Mouse (Mus musculus): Measurements from ENCODE around the gene Spock1.
A peak's percentile ranks its signal among the peaks of the same experiment; 100 is the strongest.

Gene Spock1

DNA sequence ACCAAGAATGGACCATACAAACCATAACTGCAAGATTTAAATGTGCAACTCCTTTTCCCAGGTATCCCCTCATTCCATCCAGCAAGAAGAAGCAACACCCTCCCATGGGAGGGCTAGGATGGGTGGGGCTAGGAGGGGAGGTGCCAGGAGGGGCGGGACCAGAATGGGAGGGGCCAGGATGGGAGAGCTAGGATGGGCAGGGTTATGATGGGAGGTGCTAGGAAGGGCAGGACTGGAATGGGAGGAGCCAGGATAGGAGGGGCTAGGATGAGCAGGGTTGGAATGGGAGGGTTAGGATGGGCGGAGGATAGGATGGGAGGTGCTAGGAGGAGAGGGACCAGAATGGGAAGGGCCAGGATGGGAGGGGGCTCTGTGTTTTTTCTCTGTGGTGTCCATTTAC lies 175.9 kb downstream of the Spock1 start:
- DNase-seq (ENCODE audit: low read depth, low spot score) = peak; percentile 86

DNA sequence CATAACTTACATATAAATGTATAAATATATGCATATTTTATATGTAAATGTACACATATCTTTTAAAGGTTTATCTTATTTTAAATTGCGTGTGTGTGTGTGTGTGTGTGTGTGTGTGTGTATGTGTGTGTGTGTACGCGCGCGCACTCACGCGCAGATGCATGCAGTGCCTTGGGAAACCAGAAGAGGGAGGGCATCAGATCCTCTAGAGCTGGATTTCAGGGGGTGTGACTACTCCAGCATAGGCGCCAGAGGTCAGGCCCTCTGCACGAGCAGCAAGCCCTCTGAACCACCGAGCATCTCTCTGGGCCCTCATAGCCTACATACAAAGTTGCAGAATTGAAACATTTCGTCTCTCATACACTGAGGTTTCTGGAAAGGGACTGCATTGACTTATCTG lies 180.4 kb downstream of the Spock1 start:
- peak; percentile 68 for DNase-seq (ENCODE audit: low read depth, low spot score)

DNA sequence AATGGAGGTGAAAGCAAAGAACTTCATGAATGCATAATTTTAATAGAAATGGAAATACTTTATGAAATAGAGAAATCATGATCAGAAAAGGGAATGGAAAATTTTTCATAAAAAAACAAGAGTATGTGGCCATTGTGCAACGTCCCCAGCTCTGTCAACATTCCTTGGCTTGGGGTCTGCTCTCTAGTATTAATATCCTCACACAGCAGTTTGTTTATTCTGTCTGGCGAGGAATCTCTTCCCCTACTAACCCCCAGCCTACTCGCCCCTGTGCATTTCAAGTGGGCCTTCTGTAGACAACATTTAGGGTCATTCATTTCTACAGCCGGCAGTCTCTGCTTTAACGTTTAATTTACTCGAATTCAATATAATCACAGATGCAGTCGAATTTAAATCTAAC lies 181.5 kb downstream of the Spock1 start:
- DNase-seq (ENCODE audit: low read depth, low spot score) = no peak

DNA sequence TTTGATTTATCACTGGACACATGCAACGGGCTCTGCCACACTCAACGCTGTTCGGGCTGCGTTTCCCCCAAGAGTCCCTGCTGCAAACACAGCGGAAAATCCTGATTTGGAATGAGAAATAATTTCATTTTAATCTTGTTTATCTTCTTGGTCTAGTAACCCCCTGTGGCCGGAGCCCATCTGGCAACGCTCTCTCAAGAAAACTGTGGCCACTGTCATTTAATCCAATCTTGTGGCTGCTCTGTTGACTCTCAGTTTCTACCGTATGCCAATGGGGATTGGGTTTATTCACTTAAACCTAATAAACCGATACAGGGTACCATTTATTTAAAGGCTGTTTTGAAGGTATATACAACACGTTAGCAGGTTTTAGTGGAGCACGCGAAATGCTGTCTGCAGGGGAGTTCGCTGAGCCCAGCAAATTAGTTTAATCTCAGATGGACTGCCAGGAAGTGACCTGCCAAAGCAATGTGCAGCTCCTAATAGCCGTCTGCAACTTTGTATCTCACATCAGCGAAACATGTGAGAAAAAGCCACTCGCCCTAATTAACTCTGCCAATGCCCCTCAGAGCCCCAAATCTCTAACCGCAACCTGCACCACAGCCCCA lies 185.7 kb downstream of the Spock1 start:
- DNase-seq (ENCODE audit: low read depth, low spot score) = no peak

DNA sequence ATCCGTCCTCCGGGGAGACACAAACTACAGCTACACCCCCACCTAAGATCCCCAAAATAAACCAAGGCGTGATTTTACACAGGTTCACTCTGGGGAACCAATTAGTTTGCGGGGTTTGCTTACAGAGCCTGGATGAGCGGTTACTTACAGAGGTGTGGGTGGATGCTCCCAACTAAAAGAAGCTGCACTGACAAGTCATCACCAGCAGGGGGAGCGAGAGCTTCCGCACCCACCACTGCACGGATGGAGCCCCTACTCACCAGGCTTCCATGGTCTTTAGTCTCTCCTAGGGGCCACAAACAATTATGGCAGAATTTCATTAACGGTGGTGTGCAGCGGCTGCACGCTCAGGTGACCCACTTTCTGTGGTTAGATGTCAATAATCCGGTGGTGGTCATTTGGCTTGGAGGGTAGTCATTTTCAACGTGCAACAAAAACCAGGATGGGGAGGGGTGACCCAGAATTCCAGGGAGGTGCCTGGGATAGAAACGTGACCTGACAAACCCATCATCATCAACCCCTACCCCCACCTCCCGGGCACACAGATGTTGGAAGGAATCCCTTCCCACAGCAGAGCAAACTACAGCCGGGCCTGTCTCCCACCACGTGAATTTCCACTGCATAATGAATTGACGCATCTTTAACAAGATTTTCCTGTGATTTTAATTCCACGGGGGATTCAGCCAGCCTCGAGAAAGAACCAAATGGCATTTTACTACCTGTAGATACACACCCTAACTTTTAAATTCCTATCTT lies 186.4 kb downstream of the Spock1 start:
- peak; percentile 72 for DNase-seq (ENCODE audit: low read depth, low spot score)

DNA sequence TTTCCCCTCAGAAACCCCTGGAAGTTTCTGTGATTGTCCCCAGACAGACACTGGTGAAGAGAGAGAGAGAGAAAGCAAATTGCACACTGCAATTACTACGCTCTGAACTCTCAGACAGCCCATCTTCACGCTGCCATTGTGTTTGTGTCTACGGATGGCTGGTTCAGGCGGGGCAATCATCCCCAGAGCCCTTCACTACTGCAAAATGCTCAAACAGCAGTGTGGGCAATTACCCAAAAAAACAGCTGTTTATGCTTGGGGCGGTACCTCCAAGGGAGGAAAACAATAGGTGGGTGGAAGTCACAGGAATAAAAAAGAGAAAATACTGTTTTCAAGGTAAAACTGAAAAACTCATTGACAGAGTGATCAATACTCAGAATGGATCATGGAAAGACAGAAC lies 190.0 kb downstream of the Spock1 start:
- DNase-seq (ENCODE audit: low read depth, low spot score) = no peak

DNA sequence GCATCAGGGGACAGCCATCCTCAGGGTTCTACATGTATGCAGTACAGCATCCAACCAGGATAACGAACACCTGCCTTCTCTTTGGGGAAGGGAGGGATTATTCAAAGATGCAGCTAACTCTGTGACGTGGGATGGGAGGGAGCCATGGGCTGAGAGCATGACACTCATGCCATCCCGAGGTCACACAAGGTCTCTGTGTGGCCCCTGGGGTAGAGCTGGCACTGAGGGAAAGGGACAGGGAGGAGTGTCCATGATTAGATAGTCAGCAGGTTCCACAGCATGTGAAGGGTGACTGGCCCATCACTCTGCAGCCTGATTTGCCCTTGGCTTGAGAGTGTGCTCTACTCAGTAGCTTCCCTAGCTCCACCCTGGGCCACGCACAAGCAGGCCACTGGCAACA lies 195.2 kb downstream of the Spock1 start:
- no peak for DNase-seq (ENCODE audit: low read depth, low spot score)

DNA sequence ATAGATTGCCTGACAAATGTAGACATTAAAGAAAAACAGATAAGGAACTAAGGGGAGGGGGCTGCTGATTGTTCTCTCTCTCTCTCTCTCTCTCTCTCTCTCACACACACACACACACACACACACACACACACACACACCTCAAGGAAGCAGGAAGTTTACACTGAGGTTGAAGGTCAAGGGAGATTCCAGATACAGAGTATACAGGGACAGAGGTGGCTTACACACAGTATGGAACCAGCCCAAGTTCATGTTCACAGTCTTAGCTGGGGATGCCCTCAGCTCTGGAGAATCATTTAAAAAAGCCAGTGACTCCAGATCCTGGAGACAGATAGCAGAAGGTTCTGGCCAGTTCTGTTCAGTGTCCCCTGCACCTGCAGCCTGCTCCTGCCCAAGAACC lies 199.7 kb downstream of the Spock1 start:
- DNase-seq (ENCODE audit: low read depth, low spot score) = no peak

DNA sequence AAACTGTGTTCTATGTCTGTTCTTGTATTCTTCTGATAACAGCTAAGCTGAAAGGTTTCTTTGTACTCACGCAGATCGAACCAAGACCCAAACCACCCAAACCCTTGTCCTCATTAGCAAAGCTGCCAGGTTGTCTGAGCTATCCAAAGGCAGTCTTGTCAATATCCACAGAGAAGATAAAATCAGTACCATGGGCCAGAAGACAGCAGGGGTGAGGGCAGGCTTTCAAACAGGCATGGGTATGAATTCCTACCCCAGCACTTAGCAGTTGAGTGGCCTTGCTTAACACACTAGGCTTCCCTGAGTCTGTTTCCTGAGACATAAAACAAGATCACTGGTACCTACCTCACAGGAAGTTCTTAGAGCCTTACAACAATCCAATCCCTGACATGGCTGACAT lies 205.2 kb downstream of the Spock1 start:
- no peak for DNase-seq (ENCODE audit: low read depth, low spot score)

DNA sequence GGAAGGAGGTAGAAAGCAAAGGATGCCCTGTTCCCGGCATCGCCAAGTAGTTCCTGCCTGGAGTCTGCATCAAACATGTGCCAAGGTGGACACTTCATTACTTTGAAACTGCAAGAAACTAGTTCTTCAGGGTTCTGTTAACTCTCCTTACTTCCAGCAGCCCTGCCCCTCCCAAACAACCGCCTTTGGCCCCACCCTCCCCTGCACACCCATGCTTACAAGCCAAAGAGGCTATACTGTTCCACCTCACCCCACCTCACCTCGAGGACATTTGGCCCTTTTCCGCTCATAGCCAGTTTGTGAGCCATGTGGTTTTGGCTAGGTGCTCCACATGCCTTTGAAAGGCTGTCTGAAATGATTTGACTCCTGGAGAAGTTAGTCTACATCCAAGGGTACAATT lies 211.4 kb downstream of the Spock1 start:
- DNase-seq (ENCODE audit: low read depth, low spot score) = no peak

DNA sequence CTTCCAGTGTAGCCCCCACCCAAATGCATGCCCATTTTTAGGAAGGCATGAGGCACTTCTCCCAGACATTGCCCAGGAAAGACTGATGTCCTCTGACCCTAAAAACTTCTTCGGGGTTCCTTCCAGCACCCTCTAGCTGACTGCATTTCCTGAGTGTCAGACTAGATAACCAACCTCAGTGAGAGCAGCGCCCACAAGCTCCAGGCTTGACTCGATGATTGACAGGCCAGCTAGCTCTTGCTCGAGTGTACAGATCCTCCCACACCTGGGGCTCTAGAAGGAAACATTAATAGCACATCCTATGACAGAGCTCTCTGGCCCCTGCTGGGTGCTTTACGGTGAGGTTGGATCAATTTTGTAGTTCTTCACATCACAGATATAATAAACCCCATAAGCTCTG lies 219.2 kb downstream of the Spock1 start:
- DNase-seq (ENCODE audit: low read depth, low spot score) = no peak

DNA sequence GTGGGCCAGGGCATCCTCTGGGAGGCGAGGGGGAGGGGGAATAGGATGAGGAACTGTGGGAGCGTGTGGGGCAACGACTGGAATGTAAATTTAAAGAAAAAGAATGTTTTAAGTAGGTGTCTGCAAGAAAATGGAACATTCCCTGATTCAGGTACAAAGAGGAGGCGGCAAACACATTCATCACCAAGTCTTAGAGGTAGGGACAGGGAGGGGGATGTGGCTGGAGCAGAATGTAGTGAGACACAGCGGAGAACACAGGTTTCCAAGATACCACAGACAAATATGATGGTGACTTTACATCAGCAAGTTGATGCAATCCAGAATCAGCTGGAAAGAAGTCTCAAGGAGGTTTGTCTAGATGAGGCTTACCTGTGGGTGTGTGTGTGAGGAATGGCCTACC lies 221.7 kb downstream of the Spock1 start:
- DNase-seq (ENCODE audit: low read depth, low spot score) = no peak

DNA sequence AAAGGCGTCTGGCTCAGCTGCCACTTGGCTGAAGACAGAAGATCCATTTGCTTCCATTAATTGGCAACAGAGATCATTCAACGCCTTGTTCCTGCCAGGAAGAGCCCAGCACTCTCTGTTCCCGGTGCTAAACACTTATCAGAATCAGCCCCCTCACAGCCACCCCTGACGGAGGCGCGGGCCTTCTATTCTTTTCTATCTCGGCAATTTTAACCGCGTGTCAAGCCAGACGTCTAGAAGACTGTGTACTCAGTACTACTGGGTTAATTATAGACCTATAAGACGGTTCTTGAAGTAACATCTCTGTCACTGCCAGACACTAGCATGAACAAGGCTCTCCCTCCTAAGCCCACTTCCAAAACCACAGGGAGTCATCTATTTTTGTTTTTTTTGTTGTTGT lies 222.9 kb downstream of the Spock1 start:
- DNase-seq (ENCODE audit: low read depth, low spot score) = no peak

DNA sequence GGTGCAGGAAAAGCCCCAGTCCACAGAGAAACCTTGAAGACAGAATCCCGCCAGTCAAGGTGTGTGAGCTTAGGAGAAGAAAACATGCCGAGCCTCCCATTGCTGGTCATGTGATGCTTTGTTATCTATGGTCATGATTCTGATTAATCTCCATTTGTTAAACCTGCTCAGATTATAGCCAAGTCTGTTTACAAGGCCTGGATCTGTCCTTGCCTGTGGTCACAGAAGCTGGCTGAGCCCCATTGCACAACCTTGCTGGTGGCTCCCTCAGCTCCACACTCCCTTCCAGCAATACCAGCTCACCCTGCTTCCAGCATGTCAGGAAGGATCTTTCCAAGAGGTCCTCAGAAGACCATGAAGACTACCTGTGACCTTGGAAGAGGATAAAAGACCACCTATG lies 228.5 kb downstream of the Spock1 start:
- DNase-seq (ENCODE audit: low read depth, low spot score) = no peak

DNA sequence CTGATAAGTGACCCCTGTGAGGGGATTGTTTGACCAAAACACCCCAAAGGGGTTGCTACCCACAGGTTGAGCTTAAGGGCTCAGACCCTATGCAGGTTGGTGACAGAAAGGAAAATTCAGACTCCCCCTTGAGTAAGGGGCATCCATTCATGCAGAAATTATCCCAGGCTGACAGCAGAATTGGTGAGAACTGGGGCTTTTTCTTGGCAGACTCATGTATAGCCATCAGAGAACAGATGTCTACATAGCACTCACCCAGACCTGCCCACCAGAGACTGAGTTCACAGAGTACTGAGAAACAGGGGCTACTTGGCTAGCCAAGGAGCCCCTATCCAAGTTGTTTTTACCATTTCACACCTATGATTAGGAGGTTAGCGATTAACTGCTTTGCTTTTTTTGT lies 231.3 kb downstream of the Spock1 start:
- no peak for DNase-seq (ENCODE audit: low read depth, low spot score)

DNA sequence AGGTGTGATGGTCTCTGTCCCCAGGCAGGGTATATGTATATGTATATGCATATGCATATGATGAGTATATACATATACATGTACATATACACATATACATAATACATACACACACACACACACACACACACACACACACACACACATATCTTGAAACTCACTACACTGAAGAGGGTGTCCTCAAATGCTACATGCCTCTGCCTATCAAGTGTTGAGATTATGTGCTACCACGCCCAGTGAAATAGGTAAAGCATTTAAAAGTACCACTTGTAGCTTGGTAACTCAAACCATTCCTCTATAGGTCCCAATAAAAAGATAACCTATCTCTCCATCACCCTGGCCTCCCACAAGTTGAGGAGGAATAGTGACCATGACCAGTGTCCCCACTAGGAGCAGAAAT lies 234.7 kb downstream of the Spock1 start:
- DNase-seq (ENCODE audit: low read depth, low spot score) = no peak

DNA sequence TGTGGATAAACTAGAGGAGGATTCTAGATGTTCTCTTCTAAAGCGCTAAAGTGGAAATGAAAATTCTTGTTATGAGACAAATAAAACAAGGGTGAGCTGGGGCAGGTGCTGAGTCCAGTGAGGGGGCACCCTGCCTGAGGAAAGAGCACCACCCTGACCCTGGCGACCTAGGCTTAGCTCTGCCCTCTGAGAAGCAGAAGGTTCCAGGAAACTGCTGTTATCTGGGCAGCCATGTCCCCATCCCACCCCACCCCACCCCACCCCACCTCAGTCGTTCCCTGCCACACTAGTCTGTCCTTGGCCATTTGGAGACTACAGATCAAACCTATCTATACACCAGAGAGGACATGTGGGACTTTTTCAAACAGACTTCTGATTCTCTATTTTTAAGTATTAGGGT lies 235.4 kb downstream of the Spock1 start:
- DNase-seq (ENCODE audit: low read depth, low spot score) = no peak

DNA sequence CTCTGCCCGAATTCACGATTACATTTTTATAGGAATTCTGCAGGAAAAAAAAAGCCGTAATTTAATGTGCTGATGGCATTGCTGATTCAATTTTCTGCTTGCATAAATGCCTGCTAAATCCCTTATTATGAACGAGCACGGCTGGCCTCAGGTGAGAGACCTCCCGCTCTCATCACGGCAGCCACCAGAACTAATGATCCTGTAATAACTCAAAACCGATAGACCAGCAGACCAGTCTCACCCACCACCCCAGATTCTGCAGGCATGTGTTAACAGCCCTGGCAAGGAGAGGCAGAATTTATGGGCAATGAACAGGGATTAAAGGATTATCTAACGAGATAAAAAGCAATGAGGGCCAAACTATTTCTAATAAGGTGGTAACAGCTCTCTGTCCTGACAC lies 236.2 kb downstream of the Spock1 start:
- no peak for DNase-seq (ENCODE audit: low read depth, low spot score)

DNA sequence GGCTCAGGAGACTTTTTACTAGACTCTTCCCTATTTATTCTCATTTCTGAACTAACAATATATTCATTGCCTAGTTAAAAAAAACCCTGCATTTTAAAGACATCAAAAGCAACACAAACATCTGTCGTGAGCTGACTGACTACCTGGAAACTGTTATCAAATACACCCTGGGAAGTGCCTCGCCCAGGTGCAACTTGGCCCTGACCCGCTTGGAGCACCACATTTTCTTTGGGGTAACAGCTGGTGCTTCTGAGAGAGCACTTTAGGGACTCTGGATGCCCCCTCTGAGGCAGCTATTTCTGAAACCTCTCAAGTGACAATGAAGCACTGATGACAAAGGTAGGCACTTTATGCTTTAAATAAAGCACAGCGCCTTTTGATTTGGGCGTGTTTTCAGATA lies 236.8 kb downstream of the Spock1 start:
- DNase-seq (ENCODE audit: low read depth, low spot score) = no peak

DNA sequence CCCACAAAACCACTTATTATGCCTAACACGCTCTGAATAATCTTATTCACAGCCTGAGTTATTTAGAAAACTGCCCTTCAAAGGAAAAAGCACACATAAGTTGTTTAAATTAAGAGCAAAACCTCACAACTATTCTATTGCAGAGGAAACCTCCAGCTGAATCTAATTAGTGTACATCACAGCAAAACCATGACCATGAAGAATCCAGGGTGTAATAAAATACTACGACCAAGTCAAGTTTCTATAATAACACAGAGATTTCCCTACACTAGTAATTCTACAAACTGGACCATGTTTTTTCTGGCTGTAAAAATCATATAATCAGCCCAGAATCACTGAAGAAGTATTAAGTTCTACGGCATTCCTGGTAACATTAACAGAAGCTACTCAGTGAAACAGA lies 240.5 kb downstream of the Spock1 start:
- DNase-seq (ENCODE audit: low read depth, low spot score) = no peak

DNA sequence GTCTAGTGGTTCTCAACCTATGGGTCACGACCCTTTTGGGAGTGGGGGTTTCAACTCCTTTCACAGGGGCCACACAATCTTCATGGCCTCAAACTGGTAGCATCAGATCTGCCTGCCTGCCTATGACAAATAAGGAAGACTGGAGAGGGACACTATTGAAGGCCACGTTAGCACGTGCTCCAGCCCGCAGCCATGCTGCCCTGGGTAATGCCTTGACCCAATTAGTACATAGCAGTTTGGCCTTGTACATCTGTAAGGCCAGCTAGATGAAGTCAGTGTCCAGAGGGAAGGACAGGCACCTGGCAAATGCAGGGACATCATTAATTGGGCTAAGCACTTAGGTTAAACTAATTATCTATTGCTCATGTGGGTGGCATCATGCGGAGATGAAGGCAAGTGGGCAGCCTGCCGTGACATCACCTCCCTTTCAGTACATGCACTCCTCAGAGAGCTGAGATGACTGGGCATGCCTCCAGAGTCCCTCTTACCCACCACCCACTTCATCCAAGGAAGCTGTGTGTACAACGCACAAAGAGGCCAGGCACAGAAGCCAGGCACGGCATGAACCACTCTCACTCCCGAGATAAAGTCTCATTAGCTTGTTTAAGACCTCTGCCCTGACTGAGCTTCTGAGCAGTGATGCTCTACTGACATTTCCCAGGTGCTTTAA lies 241.8 kb downstream of the Spock1 start:
- DNase-seq (ENCODE audit: low read depth, low spot score) = no peak

DNA sequence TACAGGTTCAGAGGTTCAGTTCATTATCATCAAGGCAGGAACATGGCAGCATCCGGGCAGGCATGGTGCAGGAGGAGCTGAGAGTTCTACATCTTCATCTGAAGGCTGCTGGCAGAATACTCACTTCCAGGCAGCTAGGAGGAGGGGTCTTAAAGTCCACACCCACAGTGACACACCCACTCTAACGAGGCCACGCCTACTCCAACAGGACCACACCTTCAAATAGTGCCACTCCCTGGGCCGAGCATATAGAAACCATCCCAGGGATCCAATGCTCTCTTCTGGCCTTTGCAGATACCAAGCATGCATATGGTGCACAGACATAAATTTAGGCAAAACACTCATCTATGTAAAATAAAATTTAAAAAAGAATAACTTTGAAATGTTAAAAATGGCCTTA lies 245.6 kb downstream of the Spock1 start:
- peak; percentile 25 for DNase-seq (ENCODE audit: low read depth, low spot score)

DNA sequence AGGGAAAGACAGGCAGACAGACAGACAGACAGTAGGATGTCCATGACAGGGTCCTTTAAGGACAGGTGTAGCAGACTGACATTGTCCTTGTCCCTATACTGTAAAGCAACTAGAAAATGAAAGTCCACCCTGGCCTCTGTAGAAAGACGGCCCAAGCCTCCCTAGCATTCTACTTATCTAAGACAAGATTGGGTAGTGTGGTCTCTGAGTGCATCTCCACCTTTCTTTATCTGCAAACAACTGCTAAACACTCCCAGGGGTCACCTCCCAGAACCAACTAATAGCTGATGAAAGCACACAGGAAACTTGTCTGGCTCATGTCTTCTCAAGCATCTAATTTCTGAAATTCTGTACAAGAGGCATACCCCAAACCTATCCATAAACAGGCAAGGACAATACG lies 247.6 kb downstream of the Spock1 start:
- no peak for DNase-seq (ENCODE audit: low read depth, low spot score)

Data from ZHBTc4 (cell line).